Mouse (Mus musculus): ENCODE data around the gene 1810009A15Rik.

GRCm38 (mm10) chr19:8881034-8881392 is 7.6 kb upstream of the 1810009A15Rik start:
- TF ChIP-seq CTCF (conservative IDR thresholded peaks at IDR 0.05; ENCODE audit: low read length) (no peak), NANOG (IDR thresholded peaks at IDR 0.05; ENCODE audit: borderline replicate concordance, low read length) (no peak)

All from E14TG2a.4 (cell line).